Mouse (Mus musculus) CH12.LX (cell line): ENCODE measurements at regions not wholly inside any gene's neighbourhood (a gene's known extent, or its start where the extent isn't known, plus 50 kb on each side); places are given as distances from the start of the nearest gene placed in this dataset.

ENCODE experiments used
- DNase-seq: peaks from one replicate; pipeline ENCODE4 v3.0.0-alpha.2; 2013; ENCODE audit errors: extremely low read depth
- H3K27ac ChIP-seq: 2 replicates; pipeline ENCODE4 v1.5.1; 2012; ENCODE audit warnings: low read depth, mild to moderate bottlenecking, control low read depth, moderate library complexity; ENCODE audit not compliant: insufficient read depth
- H3K27me3 ChIP-seq: replicated peaks from 2 replicates; pipeline ENCODE3; 2012; ENCODE audit warnings: inconsistent platforms
- H3K36me3 ChIP-seq, 2 experiments: replicated peaks in 1 of 2; 2 replicates each; pipeline versions ENCODE3 to v1.6.1; 2012; ENCODE audit warnings: inconsistent platforms in 1 of 2, low read length in 1 of 2, mild to moderate bottlenecking in 1 of 2, mixed read lengths in 1 of 2, moderate library complexity in 1 of 2; ENCODE audit not compliant: control insufficient read depth in 1 of 2, insufficient read depth in 1 of 2
- H3K4me1 ChIP-seq, 2 experiments: 2 replicates each; pipeline ENCODE4 v1.6.1; 2012; ENCODE audit warnings: inconsistent platforms in 1 of 2, moderate library complexity in 1 of 2; ENCODE audit not compliant: insufficient read depth in 2 of 2, control insufficient read depth in 1 of 2
- H3K4me2 ChIP-seq: 2 replicates; pipeline ENCODE4 v1.6.1; 2012; ENCODE audit warnings: low read depth, mild to moderate bottlenecking, control low read depth; ENCODE audit not compliant: poor library complexity, insufficient read depth, severe bottlenecking
- H3K4me3 ChIP-seq, 3 experiments: fragments of 150-350 bp in 1 of 3; sonication (generic) in 1 of 3; replicated peaks in 1 of 3; 2 replicates each; pipeline versions ENCODE3 to v1.5.1; 2011 to 2012; ENCODE audit warnings: low read depth in 2 of 3, low read length in 2 of 3, mild to moderate bottlenecking in 2 of 3, moderate library complexity in 2 of 3, control low read depth in 1 of 3, improper control_type of control experiment in 1 of 3, inconsistent platforms in 1 of 3, mixed read lengths in 1 of 3; ENCODE audit not compliant: poor library complexity in 1 of 3
- H3K79me2 ChIP-seq: replicated peaks from 2 replicates; pipeline ENCODE4 v1.6.1; 2012; ENCODE audit warnings: mild to moderate bottlenecking, moderate library complexity; ENCODE audit not compliant: control insufficient read depth, poor library complexity, insufficient read depth, severe bottlenecking; ENCODE audit errors: extremely low read depth
- H3K9ac ChIP-seq: 2 replicates; pipeline ENCODE4 v1.6.1; 2012; ENCODE audit warnings: low read depth, mild to moderate bottlenecking, control low read depth, moderate library complexity; ENCODE audit not compliant: insufficient read depth
- H3K9me3 ChIP-seq: replicated peaks from 2 replicates; pipeline ENCODE3; 2012; ENCODE audit warnings: low read length, inconsistent platforms, mixed read lengths
- BHLHE40 ChIP-seq: IDR thresholded peaks from 2 replicates; pipeline ENCODE4 v1.6.1; 2011; ENCODE audit warnings: mild to moderate bottlenecking, low read depth, low read length, improper control_type of control experiment
- CHD1 ChIP-seq: IDR thresholded peaks from 2 replicates; pipeline ENCODE4 v1.6.1; 2012; ENCODE audit warnings: low read depth, low read length, improper control_type of control experiment, inconsistent platforms
- CHD2 ChIP-seq: IDR thresholded peaks from 2 replicates; pipeline ENCODE4 v1.6.1; 2011; ENCODE audit warnings: low read length, improper control_type of control experiment
- CTCF ChIP-seq, 2 experiments: IDR thresholded peaks in 1 of 2; conservative IDR thresholded peaks in 1 of 2; 2 replicates each; pipeline ENCODE4 v1.5.1; 2011 to 2012; ENCODE audit warnings: low read depth in 2 of 2, low read length in 2 of 2, improper control_type of control experiment in 1 of 2, inconsistent platforms in 1 of 2, mild to moderate bottlenecking in 1 of 2, moderate library complexity in 1 of 2
- E2F4 ChIP-seq: IDR thresholded peaks from 2 replicates; pipeline ENCODE4 v1.6.1; 2011; ENCODE audit warnings: low read depth, low read length, improper control_type of control experiment; ENCODE audit not compliant: insufficient replicate concordance
- ELF1 ChIP-seq: IDR thresholded peaks from 2 replicates; pipeline ENCODE4 v1.6.1; 2014; ENCODE audit warnings: low read depth, mild to moderate bottlenecking, inconsistent platforms, low read length, improper control_type of control experiment
- EP300 ChIP-seq: IDR thresholded peaks from 2 replicates; pipeline ENCODE4 v1.6.1; 2011; ENCODE audit warnings: low read length, improper control_type of control experiment
- ETS1 ChIP-seq: conservative IDR thresholded peaks from 2 replicates; pipeline ENCODE4 v1.6.1; 2012; ENCODE audit warnings: low read depth, mild to moderate bottlenecking, inconsistent platforms, low read length, improper control_type of control experiment, moderate library complexity
- GABPA ChIP-seq: IDR thresholded peaks from 2 replicates; pipeline ENCODE4 v1.6.1; 2012; ENCODE audit warnings: low read depth, low read length, improper control_type of control experiment, inconsistent platforms; ENCODE audit not compliant: insufficient replicate concordance
- HCFC1 ChIP-seq: IDR thresholded peaks from 2 replicates; pipeline ENCODE4 v1.6.1; 2012; ENCODE audit warnings: low read depth, mild to moderate bottlenecking, inconsistent platforms, low read length, improper control_type of control experiment
- IRF4 ChIP-seq: IDR thresholded peaks from 2 replicates; pipeline ENCODE4 v1.6.1; 2014; ENCODE audit warnings: low read depth, mild to moderate bottlenecking, inconsistent platforms, low read length, improper control_type of control experiment
- JUN ChIP-seq: IDR thresholded peaks from 2 replicates; pipeline ENCODE4 v1.6.1; 2011; ENCODE audit warnings: low read depth, mild to moderate bottlenecking, low read length, improper control_type of control experiment, moderate library complexity; ENCODE audit not compliant: insufficient read depth
- JUND ChIP-seq: conservative IDR thresholded peaks from 2 replicates; pipeline ENCODE4 v1.6.1; 2011; ENCODE audit warnings: low read depth, low read length, improper control_type of control experiment
- KAT2A ChIP-seq: IDR thresholded peaks from 2 replicates; pipeline ENCODE4 v1.6.1; 2012; ENCODE audit warnings: low read length, improper control_type of control experiment, inconsistent platforms; ENCODE audit not compliant: insufficient replicate concordance
- MAFK ChIP-seq: IDR thresholded peaks from 2 replicates; pipeline ENCODE4 v1.6.1; 2011; ENCODE audit warnings: low read length, improper control_type of control experiment; ENCODE audit not compliant: insufficient replicate concordance
- MAX ChIP-seq: IDR thresholded peaks from 2 replicates; pipeline ENCODE4 v1.6.1; 2011; ENCODE audit warnings: low read length, improper control_type of control experiment
- MAZ ChIP-seq: IDR thresholded peaks from 2 replicates; pipeline ENCODE4 v1.6.1; 2012; ENCODE audit warnings: low read depth, mild to moderate bottlenecking, inconsistent platforms, low read length, improper control_type of control experiment, moderate library complexity
- MEF2A ChIP-seq: IDR thresholded peaks from 2 replicates; pipeline ENCODE4 v1.6.1; 2014; ENCODE audit warnings: low read depth, mild to moderate bottlenecking, inconsistent platforms, low read length, improper control_type of control experiment, borderline replicate concordance
- MXI1 ChIP-seq: IDR thresholded peaks from 2 replicates; pipeline ENCODE4 v1.6.1; 2011; ENCODE audit warnings: mild to moderate bottlenecking, low read depth, low read length, improper control_type of control experiment
- MYC ChIP-seq: IDR thresholded peaks from 2 replicates; pipeline ENCODE4 v1.6.1; 2011; ENCODE audit warnings: low read depth, mild to moderate bottlenecking, improper control_type of control experiment, low read length
- NELFE ChIP-seq: IDR thresholded peaks from 2 replicates; pipeline ENCODE4 v1.6.1; 2011; ENCODE audit warnings: low read depth, low read length, improper control_type of control experiment
- NRF1 ChIP-seq: IDR thresholded peaks from 2 replicates; pipeline ENCODE4 v1.6.1; 2014; ENCODE audit warnings: low read depth, mild to moderate bottlenecking, inconsistent platforms, low read length, improper control_type of control experiment, moderate library complexity
- PAX5 ChIP-seq: IDR thresholded peaks from 2 replicates; pipeline ENCODE4 v1.6.1; 2012; ENCODE audit warnings: low read length, inconsistent platforms, mixed read lengths
- POLR2A ChIP-seq: IDR thresholded peaks from 2 replicates; pipeline ENCODE4 v1.6.1; 2011; ENCODE audit warnings: low read depth, mild to moderate bottlenecking, improper control_type of control experiment, low read length
- POLR2AphosphoS2 ChIP-seq: IDR thresholded peaks from 2 replicates; pipeline ENCODE4 v1.6.1; 2011; ENCODE audit warnings: low read depth, low read length, improper control_type of control experiment
- RAD21 ChIP-seq: IDR thresholded peaks from 2 replicates; pipeline ENCODE4 v1.6.1; 2011; ENCODE audit warnings: low read depth, mild to moderate bottlenecking, low read length, improper control_type of control experiment, moderate library complexity
- RCOR1 ChIP-seq: conservative IDR thresholded peaks from 2 replicates; pipeline ENCODE4 v1.6.1; 2012; ENCODE audit warnings: low read depth, mild to moderate bottlenecking, inconsistent platforms, low read length, improper control_type of control experiment
- SIN3A ChIP-seq: IDR thresholded peaks from 2 replicates; pipeline ENCODE4 v1.6.1; 2012; ENCODE audit warnings: low read length, improper control_type of control experiment, inconsistent platforms
- SMC3 ChIP-seq: IDR thresholded peaks from 2 replicates; pipeline ENCODE4 v1.6.1; 2011; ENCODE audit warnings: low read depth, low read length, improper control_type of control experiment
- TBP ChIP-seq: conservative IDR thresholded peaks from 2 replicates; pipeline ENCODE4 v1.6.1; 2011; ENCODE audit warnings: low read depth, low read length, improper control_type of control experiment
- TCF12 ChIP-seq: IDR thresholded peaks from 2 replicates; pipeline ENCODE4 v1.6.1; 2014; ENCODE audit warnings: low read depth, mild to moderate bottlenecking, inconsistent platforms, low read length, improper control_type of control experiment
- UBTF ChIP-seq: IDR thresholded peaks from 2 replicates; pipeline ENCODE4 v1.6.1; 2012; ENCODE audit warnings: low read depth, mild to moderate bottlenecking, inconsistent platforms, low read length, improper control_type of control experiment, moderate library complexity
- USF1 ChIP-seq: IDR thresholded peaks from 2 replicates; pipeline ENCODE4 v1.6.1; 2014; ENCODE audit warnings: low read depth, mild to moderate bottlenecking, inconsistent platforms, low read length, improper control_type of control experiment
- USF2 ChIP-seq: conservative IDR thresholded peaks from 2 replicates; pipeline ENCODE4 v1.6.1; 2011; ENCODE audit warnings: low read depth, low read length, improper control_type of control experiment
- ZC3H11A ChIP-seq: IDR thresholded peaks from 2 replicates; pipeline ENCODE4 v1.6.1; 2012; ENCODE audit warnings: low read depth, mild to moderate bottlenecking, inconsistent platforms, low read length, improper control_type of control experiment
- ZKSCAN1 ChIP-seq: IDR thresholded peaks from 2 replicates; pipeline ENCODE4 v1.6.1; 2012; ENCODE audit warnings: low read depth, inconsistent platforms, low read length, improper control_type of control experiment, borderline replicate concordance
- ZMIZ1 ChIP-seq: IDR thresholded peaks from 2 replicates; pipeline ENCODE4 v1.6.1; 2012; ENCODE audit warnings: low read depth, mild to moderate bottlenecking, inconsistent platforms, low read length, improper control_type of control experiment
- ZNF384 ChIP-seq: IDR thresholded peaks from 2 replicates; pipeline ENCODE4 v1.6.1; 2012; ENCODE audit warnings: low read depth, low read length, improper control_type of control experiment, inconsistent platforms
- dilution Hi-C: fragments of 300-500 bp; cut with MboI; formaldehyde crosslinking; loops from 2 replicates; pipeline ENCODE4 v1.14.3; 2020; ENCODE audit warnings: low sequenced_read_pairs; ENCODE audit not compliant: extremely low pct_unique_long_range_greater_than_20kb, extremely low pct_ligation_motif_present
- in situ Hi-C: fragments of 300-500 bp; cut with MboI; formaldehyde crosslinking; loops from 3 replicates; pipeline ENCODE4 v1.14.3; 2019; ENCODE audit warnings: low sequenced_read_pairs, low pct_ligation_motif_present, low pct_unique_long_range_greater_than_20kb, mixed read lengths

DNA sequence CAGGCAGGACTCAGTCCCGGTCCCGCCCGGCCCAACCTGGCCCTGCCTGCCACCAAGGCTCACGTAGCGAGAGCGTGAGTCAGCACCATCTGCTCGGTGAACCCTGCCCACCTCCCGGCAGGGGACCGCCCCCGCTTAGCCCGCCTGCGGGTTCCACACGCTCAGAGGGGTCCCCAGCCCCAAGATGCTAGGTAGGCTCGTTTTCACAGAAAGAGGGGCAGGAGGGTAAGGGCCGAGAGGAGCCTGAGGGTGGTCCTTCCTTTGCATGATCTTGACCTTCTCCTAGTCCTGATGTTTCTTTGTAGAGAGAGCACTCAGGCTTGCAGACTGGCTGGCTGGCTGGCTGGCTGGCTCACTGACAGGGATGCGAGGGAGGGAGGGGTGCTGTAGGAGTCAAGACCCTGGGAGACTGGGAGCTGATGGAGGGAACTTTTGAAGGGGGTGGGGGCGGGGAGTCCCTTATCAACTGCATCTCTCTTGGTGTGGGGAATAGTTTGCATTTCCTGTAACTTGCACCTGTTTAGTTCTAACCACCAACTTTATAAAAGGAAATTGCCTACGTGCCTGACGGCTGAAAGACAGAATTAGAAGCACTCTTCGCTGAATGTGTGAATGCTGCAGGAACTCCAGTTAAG, 109.7 kb upstream of the Egln3 start:
- H3K27ac ChIP-seq, result peak overlapping the region; percentile 25
- DNase-seq, result peak; percentile 80
- peak overlapping the region; percentile 1 to 26 (median 3) for H3K4me3 ChIP-seq
- no peaks in the 10 kb centered on the region for H3K79me2 ChIP-seq
- no peaks in the 10 kb centered on the region for H3K27me3 ChIP-seq
- no peaks in the 10 kb centered on the region for H3K36me3 ChIP-seq
- H3K4me1 ChIP-seq, result peaks cover 22 to 77% of the 10 kb centered on the region in 2 experiments
- H3K9ac ChIP-seq, result peak overlapping the region; percentile 34
- dilution Hi-C loops, result no loop called here
- in situ Hi-C loops, result loop anchor here (25.0 kb wide), 2 partner anchors 101 to 174 kb away; partner anchors contain the start of gene Egln3
- peak overlapping the region; percentile 26 for H3K4me2 ChIP-seq
- H3K9me3 ChIP-seq, result no peaks in the 10 kb centered on the region
- peak; percentile 77; the same call in 1 of the 2 replicates for TF ChIP-seq CHD2
- TF ChIP-seq NRF1, result no peak
- no peak for TF ChIP-seq ZNF384
- TF ChIP-seq TBP, result peak; percentile 62
- TF ChIP-seq SMC3, result peak; percentile 13; the same call in 1 of the 2 replicates
- TF ChIP-seq E2F4, result no peak
- peak; percentile 60; the same call in 1 of the 2 replicates for TF ChIP-seq ELF1
- TF ChIP-seq USF1, result no peak
- peak; percentile 80; the same call in 1 of the 2 replicates for TF ChIP-seq UBTF
- TF ChIP-seq MXI1, result no peak; the same call in 1 of the 2 replicates
- TF ChIP-seq CHD1, result no peak
- peak; percentile 47 for TF ChIP-seq POLR2A
- no peak for TF ChIP-seq ZC3H11A
- TF ChIP-seq USF2, result no peak
- peak; percentile 89 for TF ChIP-seq BHLHE40
- TF ChIP-seq KAT2A, result no peak
- TF ChIP-seq NELFE, result no peak
- TF ChIP-seq MAZ, result peak; percentile 20
- no peak for TF ChIP-seq JUND
- TF ChIP-seq RAD21, result no peak
- TF ChIP-seq EP300, result peak; percentile 83
- no peak for TF ChIP-seq ZKSCAN1
- no peak; the same call in 1 of the 2 replicates for TF ChIP-seq SIN3A
- TF ChIP-seq IRF4, result peak; percentile 60; the same call in 1 of the 2 replicates
- no peak for TF ChIP-seq CTCF (conservative IDR thresholded peaks at IDR 0.05 in 1 of 2, IDR thresholded peaks at IDR 0.05 in 1 of 2; ENCODE audit: low read depth in 2 of 2, low read length in 2 of 2)
- TF ChIP-seq MYC, result no peak
- peak; percentile 68; the same call in 1 of the 2 replicates for TF ChIP-seq MAFK
- TF ChIP-seq POLR2AphosphoS2, result no peak
- peak; percentile 84 for TF ChIP-seq TCF12
- peak; percentile 11; the same call in 1 of the 2 replicates for TF ChIP-seq MAX
- peak; percentile 83 for TF ChIP-seq ETS1
- no peak for TF ChIP-seq GABPA
- no peak for TF ChIP-seq PAX5
- peak; percentile 43; the same call in 1 of the 2 replicates for TF ChIP-seq RCOR1
- 0 out of 2 replicates have a peak, but pooled peaks have one; percentile 46 for TF ChIP-seq ZMIZ1
- no peak for TF ChIP-seq JUN
- peak; percentile 17; the same call in 1 of the 2 replicates for TF ChIP-seq HCFC1
- TF ChIP-seq MEF2A, result peak; percentile 94
